Mouse (Mus musculus): ENCODE results near the gene Sbk2. TPM values are rescaled to one million over a fixed set of nuclear protein-coding genes. Genes with fewer than 3 reads are reported as not detected.
A peak's percentile ranks its signal among the peaks of the same experiment; 100 is the strongest.

Sbk2 gene
- polyA plus RNA-seq, 1 experiment from 2014 or later = 0.51 TPM

GRCm38 (mm10) chr7:4950561-4951342 lies 13.5 kb downstream of the Sbk2 start:
- peaks cover 8% of the 10 kb centered on the region; the same call in 1 of the 2 replicates for H3K9me3 ChIP-seq
- 84% methylated on average over 19 of the region's 19 CpGs for WGBS
- no peak overlapping the region for H3K9ac ChIP-seq (replicated peaks)
- H3K4me3 ChIP-seq (replicated peaks) = no peak overlapping the region
- H3K27me3 ChIP-seq = no peaks in the 10 kb centered on the region
- no peak for ATAC-seq (ENCODE audit: insufficient number of reproducible peaks, insufficient read depth, low FRiP score, low TSS enrichment, low read depth)
- H3K4me2 ChIP-seq = no peak overlapping the region
- no peaks in the 10 kb centered on the region for H3K36me3 ChIP-seq
- H3K4me1 ChIP-seq (replicated peaks) = peaks cover 8% of the 10 kb centered on the region; the same call in 1 of the 2 replicates
- no peak overlapping the region for H3K27ac ChIP-seq

- no peak for ATAC-seq (ENCODE audit: insufficient number of reproducible peaks, insufficient read depth, low FRiP score, low TSS enrichment, low read depth)
- H3K27ac ChIP-seq = no peak overlapping the region
- 0 out of 2 replicates have a peak, but pooled peaks cover 4% of the 10 kb centered on the region for H3K4me1 ChIP-seq (replicated peaks)
- peaks cover 4% of the 10 kb centered on the region; the same call in 1 of the 2 replicates for H3K9me3 ChIP-seq
- WGBS = 55% methylated on average over 6 of the region's 6 CpGs
- no peaks in the 10 kb centered on the region for H3K27me3 ChIP-seq
- H3K4me3 ChIP-seq (replicated peaks) = no peak overlapping the region
- H3K9ac ChIP-seq (replicated peaks) = no peak overlapping the region
- no peak overlapping the region for H3K4me2 ChIP-seq
- H3K36me3 ChIP-seq = no peaks in the 10 kb centered on the region
These were observed 15.8 kb downstream of the Sbk2 start for GRCm38 (mm10) chr7:4948386-4948785.

- Histone ChIP-seq H3K36me3 (no peaks in the 10 kb centered on the region), H3K27ac (no peak overlapping the region), H3K9me3 (peaks cover 4% of the 10 kb centered on the region; the same call in 1 of the 2 replicates), H3K4me2 (no peak overlapping the region), H3K27me3 (no peaks in the 10 kb centered on the region), H3K9ac (replicated peaks) (no peak overlapping the region), H3K4me1 (replicated peaks) (0 out of 2 replicates have a peak, but pooled peaks cover 4% of the 10 kb centered on the region), H3K4me3 (replicated peaks) (no peak overlapping the region)
- ATAC-seq (ENCODE audit: insufficient number of reproducible peaks, insufficient read depth, low FRiP score, low TSS enrichment, low read depth) = no peak
- 12% methylated on average over 2 of the region's 2 CpGs for WGBS
These were observed 16.4 kb downstream of the Sbk2 start for GRCm38 (mm10) chr7:4947855-4948254.

- no peaks in the 10 kb centered on the region for H3K9me3 ChIP-seq
- H3K4me1 ChIP-seq (replicated peaks) = 0 out of 2 replicates have a peak, but pooled peaks cover 4% of the 10 kb centered on the region
- H3K4me2 ChIP-seq = peak overlapping the region; percentile 50
- no peak overlapping the region for H3K9ac ChIP-seq (replicated peaks)
- H3K27me3 ChIP-seq = no peaks in the 10 kb centered on the region
- H3K36me3 ChIP-seq = no peaks in the 10 kb centered on the region
- WGBS = 15% methylated on average over 15 of the region's 15 CpGs
- ATAC-seq (ENCODE audit: insufficient number of reproducible peaks, insufficient read depth, low FRiP score, low TSS enrichment, low read depth) = peak; percentile 57
- H3K27ac ChIP-seq = no peak overlapping the region
- H3K4me3 ChIP-seq (replicated peaks) = peak overlapping the region; percentile 29
These were observed 20.9 kb downstream of the Sbk2 start for GRCm38 (mm10) chr7:4943223-4943815.

GRCm38 (mm10) chr7:4942673-4943072 lies 21.5 kb downstream of the Sbk2 start:
- Histone ChIP-seq H3K4me2 (no peak overlapping the region), H3K27ac (no peak overlapping the region), H3K36me3 (no peaks in the 10 kb centered on the region), H3K4me1 (replicated peaks) (0 out of 2 replicates have a peak, but pooled peaks cover 2% of the 10 kb centered on the region), H3K9ac (replicated peaks) (no peak overlapping the region), H3K27me3 (no peaks in the 10 kb centered on the region), H3K9me3 (no peaks in the 10 kb centered on the region), H3K4me3 (replicated peaks) (no peak overlapping the region)
- 52% methylated on average over 5 of the region's 5 CpGs for WGBS
- no peak for ATAC-seq (ENCODE audit: insufficient number of reproducible peaks, insufficient read depth, low FRiP score, low TSS enrichment, low read depth)

GRCm38 (mm10) chr7:4940068-4940479 lies 24.1 kb downstream of the Sbk2 start:
- H3K9ac ChIP-seq (replicated peaks) = no peak overlapping the region
- H3K4me2 ChIP-seq = no peak overlapping the region
- no peak for ATAC-seq (ENCODE audit: insufficient number of reproducible peaks, insufficient read depth, low FRiP score, low TSS enrichment, low read depth)
- WGBS = 21% methylated on average over 9 of the region's 9 CpGs
- no peak overlapping the region for H3K4me3 ChIP-seq (replicated peaks)
- H3K9me3 ChIP-seq = no peaks in the 10 kb centered on the region
- no peak overlapping the region for H3K27ac ChIP-seq
- no peaks in the 10 kb centered on the region for H3K27me3 ChIP-seq
- no peaks in the 10 kb centered on the region for H3K4me1 ChIP-seq (replicated peaks)
- no peaks in the 10 kb centered on the region for H3K36me3 ChIP-seq

GRCm38 (mm10) chr7:4938456-4938855 lies 25.8 kb downstream of the Sbk2 start:
- ATAC-seq (ENCODE audit: insufficient number of reproducible peaks, insufficient read depth, low FRiP score, low TSS enrichment, low read depth) = no peak
- Histone ChIP-seq H3K9me3 (peaks cover 6% of the 10 kb centered on the region), H3K36me3 (no peaks in the 10 kb centered on the region), H3K4me1 (replicated peaks) (no peaks in the 10 kb centered on the region), H3K4me3 (replicated peaks) (no peak overlapping the region), H3K4me2 (no peak overlapping the region), H3K27me3 (no peaks in the 10 kb centered on the region), H3K9ac (replicated peaks) (no peak overlapping the region), H3K27ac (no peak overlapping the region)
- WGBS = 49% methylated on average over 2 of the region's 2 CpGs

GRCm38 (mm10) chr7:4937392-4937791 lies 26.8 kb downstream of the Sbk2 start:
- 71% methylated on average over 11 of the region's 11 CpGs for WGBS

GRCm38 (mm10) chr7:4936832-4937231 lies 27.4 kb downstream of the Sbk2 start:
- H3K27ac ChIP-seq = no peak overlapping the region
- H3K4me2 ChIP-seq = no peak overlapping the region
- 79% methylated on average over 10 of the region's 10 CpGs for WGBS
- no peaks in the 10 kb centered on the region for H3K27me3 ChIP-seq
- no peak overlapping the region for H3K9ac ChIP-seq (replicated peaks)
- no peak overlapping the region for H3K4me3 ChIP-seq (replicated peaks)
- no peaks in the 10 kb centered on the region for H3K36me3 ChIP-seq
- H3K9me3 ChIP-seq = peaks cover 6% of the 10 kb centered on the region
- 0 out of 2 replicates have a peak, but pooled peaks have one; percentile 7 for ATAC-seq (ENCODE audit: insufficient number of reproducible peaks, insufficient read depth, low FRiP score, low TSS enrichment, low read depth)
- H3K4me1 ChIP-seq (replicated peaks) = no peaks in the 10 kb centered on the region

More at GRCm38 (mm10) chr7:4937392-4937791, 26.8 kb downstream of the Sbk2 start:
- H3K9me3 ChIP-seq = peaks cover 6% of the 10 kb centered on the region
- no peaks in the 10 kb centered on the region for H3K36me3 ChIP-seq
- no peak overlapping the region for H3K4me2 ChIP-seq
- H3K4me3 ChIP-seq (replicated peaks) = no peak overlapping the region
- H3K27me3 ChIP-seq = no peaks in the 10 kb centered on the region
- H3K9ac ChIP-seq (replicated peaks) = no peak overlapping the region
- H3K4me1 ChIP-seq (replicated peaks) = no peaks in the 10 kb centered on the region
- no peak overlapping the region for H3K27ac ChIP-seq
- ATAC-seq (ENCODE audit: insufficient number of reproducible peaks, insufficient read depth, low FRiP score, low TSS enrichment, low read depth) = no peak

GRCm38 (mm10) chr7:4934160-4934914 lies 29.9 kb downstream of the Sbk2 start:
- Histone ChIP-seq H3K4me3 (replicated peaks) (no peak overlapping the region), H3K4me1 (replicated peaks) (no peaks in the 10 kb centered on the region), H3K9me3 (peaks cover 6% of the 10 kb centered on the region), H3K9ac (replicated peaks) (no peak overlapping the region), H3K27me3 (no peaks in the 10 kb centered on the region), H3K27ac (no peak overlapping the region), H3K36me3 (no peaks in the 10 kb centered on the region), H3K4me2 (no peak overlapping the region)
- ATAC-seq (ENCODE audit: insufficient number of reproducible peaks, insufficient read depth, low FRiP score, low TSS enrichment, low read depth) = no peak
- 88% methylated on average over 4 of the region's 4 CpGs for WGBS

- Histone ChIP-seq H3K9ac (replicated peaks) (no peak overlapping the region), H3K4me3 (replicated peaks) (no peak overlapping the region), H3K4me2 (no peak overlapping the region), H3K4me1 (replicated peaks) (no peaks in the 10 kb centered on the region), H3K27me3 (no peaks in the 10 kb centered on the region), H3K9me3 (peaks cover 6% of the 10 kb centered on the region), H3K36me3 (no peaks in the 10 kb centered on the region), H3K27ac (no peak overlapping the region)
- no peak for ATAC-seq (ENCODE audit: insufficient number of reproducible peaks, insufficient read depth, low FRiP score, low TSS enrichment, low read depth)
- WGBS = 77% methylated on average over 12 of the region's 12 CpGs
These were observed 31.1 kb downstream of the Sbk2 start for GRCm38 (mm10) chr7:4933103-4933502.

All from limb, embryonic 12.5 days (tissue).